Mouse (Mus musculus): ENCODE data around the gene Apba1. TPM values are rescaled to one million over a fixed set of nuclear protein-coding genes. Genes with fewer than 3 reads are reported as not detected.

Apba1 gene
- polyA plus RNA-seq, 1 experiment from 2014 or later = 0.40 TPM

GRCm38 (mm10) chr19:23905772-23906171 is 147.1 kb downstream of the Apba1 start:
- H3K27me3 ChIP-seq (ENCODE audit: control insufficient read depth, insufficient read depth, low read length) = no peaks in the 10 kb centered on the region
- no peak overlapping the region for H3K27ac ChIP-seq (ENCODE audit: low read depth, low read length)
- H3K36me3 ChIP-seq (ENCODE audit: control insufficient read depth, insufficient read depth, low read length) = no peaks in the 10 kb centered on the region
- ATAC-seq (replicated peaks; ENCODE audit: insufficient number of reproducible peaks, low FRiP score, low TSS enrichment) = no peak
- 0 out of 2 replicates have a peak, but pooled peaks cover 4% of the 10 kb centered on the region for H3K4me1 ChIP-seq (ENCODE audit: control insufficient read depth, insufficient read depth, low read length)
- no peak overlapping the region for H3K4me3 ChIP-seq (ENCODE audit: low read depth, low read length)
- H3K9me3 ChIP-seq (replicated peaks; ENCODE audit: control insufficient read depth, low read length) = no peaks in the 10 kb centered on the region
- 79% methylated on average over 5 of the region's 5 CpGs for WGBS (ENCODE audit: insufficient replicate concordance)
- no peak overlapping the region for H3K4me2 ChIP-seq
- H3K9ac ChIP-seq (ENCODE audit: low read depth, low read length) = no peak overlapping the region

GRCm38 (mm10) chr19:23910345-23910744 is 151.7 kb downstream of the Apba1 start:
- Histone ChIP-seq H3K27me3 (ENCODE audit: control insufficient read depth, insufficient read depth, low read length) (no peaks in the 10 kb centered on the region), H3K4me3 (ENCODE audit: low read depth, low read length) (no peak overlapping the region), H3K9me3 (replicated peaks; ENCODE audit: control insufficient read depth, low read length) (no peaks in the 10 kb centered on the region), H3K4me2 (no peak overlapping the region), H3K27ac (ENCODE audit: low read depth, low read length) (no peak overlapping the region), H3K4me1 (ENCODE audit: control insufficient read depth, insufficient read depth, low read length) (0 out of 2 replicates have a peak, but pooled peaks cover 4% of the 10 kb centered on the region), H3K9ac (ENCODE audit: low read depth, low read length) (no peak overlapping the region), H3K36me3 (ENCODE audit: control insufficient read depth, insufficient read depth, low read length) (no peaks in the 10 kb centered on the region)
- 38% methylated on average over 4 of the region's 4 CpGs for WGBS (ENCODE audit: insufficient replicate concordance)
- ATAC-seq (replicated peaks; ENCODE audit: insufficient number of reproducible peaks, low FRiP score, low TSS enrichment) = no peak

GRCm38 (mm10) chr19:23919384-23920219 is 160.9 kb downstream of the Apba1 start:
- WGBS (ENCODE audit: insufficient replicate concordance) = 76% methylated on average over 5 of the region's 5 CpGs
- no peak overlapping the region for H3K27ac ChIP-seq (ENCODE audit: low read depth, low read length)
- H3K4me3 ChIP-seq (ENCODE audit: low read depth, low read length) = no peak overlapping the region
- H3K27me3 ChIP-seq (ENCODE audit: control insufficient read depth, insufficient read depth, low read length) = no peaks in the 10 kb centered on the region
- no peak overlapping the region for H3K4me2 ChIP-seq
- no peaks in the 10 kb centered on the region for H3K4me1 ChIP-seq (ENCODE audit: control insufficient read depth, insufficient read depth, low read length)
- no peak overlapping the region for H3K9ac ChIP-seq (ENCODE audit: low read depth, low read length)
- H3K36me3 ChIP-seq (ENCODE audit: control insufficient read depth, insufficient read depth, low read length) = no peaks in the 10 kb centered on the region
- no peaks in the 10 kb centered on the region for H3K9me3 ChIP-seq (replicated peaks; ENCODE audit: control insufficient read depth, low read length)
- no peak for ATAC-seq (replicated peaks; ENCODE audit: insufficient number of reproducible peaks, low FRiP score, low TSS enrichment)

- H3K4me2 ChIP-seq = no peak overlapping the region
- H3K9ac ChIP-seq (ENCODE audit: low read depth, low read length) = no peak overlapping the region
- ATAC-seq (replicated peaks; ENCODE audit: insufficient number of reproducible peaks, low FRiP score, low TSS enrichment) = no peak
- no peak overlapping the region for H3K4me3 ChIP-seq (ENCODE audit: low read depth, low read length)
- no peaks in the 10 kb centered on the region for H3K9me3 ChIP-seq (replicated peaks; ENCODE audit: control insufficient read depth, low read length)
- no peaks in the 10 kb centered on the region for H3K27me3 ChIP-seq (ENCODE audit: control insufficient read depth, insufficient read depth, low read length)
- no peaks in the 10 kb centered on the region for H3K36me3 ChIP-seq (ENCODE audit: control insufficient read depth, insufficient read depth, low read length)
- no peak overlapping the region for H3K27ac ChIP-seq (ENCODE audit: low read depth, low read length)
- 78% methylated on average over 8 of the region's 8 CpGs for WGBS (ENCODE audit: insufficient replicate concordance)
- H3K4me1 ChIP-seq (ENCODE audit: control insufficient read depth, insufficient read depth, low read length) = no peaks in the 10 kb centered on the region
Measured at GRCm38 (mm10) chr19:23920220-23920544, 161.5 kb downstream of the Apba1 start.

- ATAC-seq (replicated peaks; ENCODE audit: insufficient number of reproducible peaks, low FRiP score, low TSS enrichment) = no peak
- Histone ChIP-seq H3K4me2 (no peak overlapping the region), H3K4me1 (ENCODE audit: control insufficient read depth, insufficient read depth, low read length) (no peaks in the 10 kb centered on the region), H3K4me3 (ENCODE audit: low read depth, low read length) (no peak overlapping the region), H3K9me3 (replicated peaks; ENCODE audit: control insufficient read depth, low read length) (no peaks in the 10 kb centered on the region), H3K36me3 (ENCODE audit: control insufficient read depth, insufficient read depth, low read length) (no peaks in the 10 kb centered on the region), H3K27me3 (ENCODE audit: control insufficient read depth, insufficient read depth, low read length) (no peaks in the 10 kb centered on the region), H3K27ac (ENCODE audit: low read depth, low read length) (no peak overlapping the region), H3K9ac (ENCODE audit: low read depth, low read length) (no peak overlapping the region)
- WGBS (ENCODE audit: insufficient replicate concordance) = 82% methylated on average over 9 of the region's 9 CpGs
Measured at GRCm38 (mm10) chr19:23922601-23923000, 163.9 kb downstream of the Apba1 start.

- WGBS (ENCODE audit: insufficient replicate concordance) = 75% methylated on average over 6 of the region's 6 CpGs
- Histone ChIP-seq H3K27ac (ENCODE audit: low read depth, low read length) (no peak overlapping the region), H3K4me2 (no peak overlapping the region), H3K9ac (ENCODE audit: low read depth, low read length) (no peak overlapping the region), H3K9me3 (replicated peaks; ENCODE audit: control insufficient read depth, low read length) (no peaks in the 10 kb centered on the region), H3K27me3 (ENCODE audit: control insufficient read depth, insufficient read depth, low read length) (no peaks in the 10 kb centered on the region), H3K4me3 (ENCODE audit: low read depth, low read length) (no peak overlapping the region), H3K36me3 (ENCODE audit: control insufficient read depth, insufficient read depth, low read length) (no peaks in the 10 kb centered on the region), H3K4me1 (ENCODE audit: control insufficient read depth, insufficient read depth, low read length) (no peaks in the 10 kb centered on the region)
- ATAC-seq (replicated peaks; ENCODE audit: insufficient number of reproducible peaks, low FRiP score, low TSS enrichment) = no peak
Measured at GRCm38 (mm10) chr19:23924057-23924456, 165.4 kb downstream of the Apba1 start.

GRCm38 (mm10) chr19:23924791-23925190 is 166.1 kb downstream of the Apba1 start:
- Histone ChIP-seq H3K9ac (ENCODE audit: low read depth, low read length) (no peak overlapping the region), H3K27me3 (ENCODE audit: control insufficient read depth, insufficient read depth, low read length) (no peaks in the 10 kb centered on the region), H3K4me1 (ENCODE audit: control insufficient read depth, insufficient read depth, low read length) (no peaks in the 10 kb centered on the region), H3K27ac (ENCODE audit: low read depth, low read length) (no peak overlapping the region), H3K4me3 (ENCODE audit: low read depth, low read length) (no peak overlapping the region), H3K4me2 (no peak overlapping the region), H3K9me3 (replicated peaks; ENCODE audit: control insufficient read depth, low read length) (no peaks in the 10 kb centered on the region), H3K36me3 (ENCODE audit: control insufficient read depth, insufficient read depth, low read length) (no peaks in the 10 kb centered on the region)
- ATAC-seq (replicated peaks; ENCODE audit: insufficient number of reproducible peaks, low FRiP score, low TSS enrichment) = no peak
- 67% methylated on average over 9 of the region's 9 CpGs for WGBS (ENCODE audit: insufficient replicate concordance)

- H3K4me1 ChIP-seq (ENCODE audit: control insufficient read depth, insufficient read depth, low read length) = no peaks in the 10 kb centered on the region
- no peaks in the 10 kb centered on the region for H3K36me3 ChIP-seq (ENCODE audit: control insufficient read depth, insufficient read depth, low read length)
- no peak overlapping the region for H3K4me2 ChIP-seq
- H3K9ac ChIP-seq (ENCODE audit: low read depth, low read length) = no peak overlapping the region
- no peak overlapping the region for H3K4me3 ChIP-seq (ENCODE audit: low read depth, low read length)
- H3K27me3 ChIP-seq (ENCODE audit: control insufficient read depth, insufficient read depth, low read length) = no peaks in the 10 kb centered on the region
- ATAC-seq (replicated peaks; ENCODE audit: insufficient number of reproducible peaks, low FRiP score, low TSS enrichment) = no peak
- no peak overlapping the region for H3K27ac ChIP-seq (ENCODE audit: low read depth, low read length)
- 83% methylated on average over 5 of the region's 5 CpGs for WGBS (ENCODE audit: insufficient replicate concordance)
- H3K9me3 ChIP-seq (replicated peaks; ENCODE audit: control insufficient read depth, low read length) = no peaks in the 10 kb centered on the region
Measured at GRCm38 (mm10) chr19:23925541-23925940, 166.9 kb downstream of the Apba1 start.

GRCm38 (mm10) chr19:23930826-23931225 is 172.1 kb downstream of the Apba1 start:
- peaks cover 5% of the 10 kb centered on the region for H3K9me3 ChIP-seq (replicated peaks; ENCODE audit: control insufficient read depth, low read length)
- no peak overlapping the region for H3K27ac ChIP-seq (ENCODE audit: low read depth, low read length)
- 83% methylated on average over 5 of the region's 5 CpGs for WGBS (ENCODE audit: insufficient replicate concordance)
- ATAC-seq (replicated peaks; ENCODE audit: insufficient number of reproducible peaks, low FRiP score, low TSS enrichment) = no peak
- H3K36me3 ChIP-seq (ENCODE audit: control insufficient read depth, insufficient read depth, low read length) = no peaks in the 10 kb centered on the region
- H3K4me1 ChIP-seq (ENCODE audit: control insufficient read depth, insufficient read depth, low read length) = no peaks in the 10 kb centered on the region
- no peak overlapping the region for H3K4me2 ChIP-seq
- H3K9ac ChIP-seq (ENCODE audit: low read depth, low read length) = no peak overlapping the region
- no peak overlapping the region for H3K4me3 ChIP-seq (ENCODE audit: low read depth, low read length)
- H3K27me3 ChIP-seq (ENCODE audit: control insufficient read depth, insufficient read depth, low read length) = no peaks in the 10 kb centered on the region

Measured in heart, embryonic 11.5 days (tissue).